8 mouse cellular contexts compared by ENCODE assay signal in the genomic region with DNA sequence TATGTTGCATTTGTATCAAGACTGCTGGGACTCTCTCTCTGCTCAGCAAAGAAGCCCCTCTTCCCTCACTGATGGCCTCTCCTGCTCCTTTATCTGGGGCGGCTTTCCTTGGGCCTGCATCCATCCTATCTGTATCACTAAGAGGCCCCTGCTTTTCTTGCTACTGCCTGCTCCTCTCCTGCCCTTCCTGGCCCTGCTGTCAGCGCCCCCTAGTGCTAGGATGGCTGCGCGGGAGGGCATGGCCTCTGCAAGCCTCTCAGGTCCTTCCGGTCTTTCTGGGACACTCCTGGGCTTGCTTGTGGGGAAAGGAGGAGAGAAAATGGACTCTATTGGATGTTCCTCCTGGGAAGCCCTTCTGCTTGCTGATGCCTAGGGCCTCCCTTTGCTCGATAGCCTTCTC. TPM values are rescaled to one million over a fixed set of nuclear protein-coding genes. Genes with fewer than 3 reads are reported as not detected.
DNase-seq lines count a peak whose midpoint lies in the region.
"Had no signal": no experiment of that assay in that cellular context is flagged by ENCODE, and none has a peak within 500 bp of the region (broad histone marks: within the 10 kb centered on the region; RNA-seq: fewer than 3 reads in every experiment).

No protein-coding gene starts in this region.

- peak; percentile 72 for DNase-seq in 416B (ENCODE audit: low read depth)
- peak; percentile 20 to 29 for DNase-seq in CD8-positive naive resting alpha-beta T cell, adult 2 months (ENCODE audit: low read depth in 2 of 2, low spot score in 2 of 2)
- DNase-seq in c-Kit-negative CD71-positive TER-119-positive erythroid progenitor cells, embryonic 14.5 days (ENCODE audit: low read depth, low spot score), result peak; percentile 62
- DNase-seq in gastrocnemius, postnatal 10 days, result peak; percentile 92
- DNase-seq in kidney, postnatal 10 days, result peak; percentile 92
- peak; percentile 91 for DNase-seq in lung, postnatal 25 days (ENCODE audit: low spot score)
- DNase-seq in spleen, postnatal 36 days (ENCODE audit: low spot score in 2 of 2), result peak; percentile 55 to 63

RNA-seq across cellular contexts. Expression of gene Tbx2, which starts 9.2 kb away (rescaled TPM):
- total RNA-seq in gastrocnemius, postnatal 10 days (2021), result 10 to 100 TPM; 11.0 to 14.3 TPM

RNA-seq across cellular contexts. Expression of gene Gm11444, which starts 27.0 kb away (rescaled TPM):
- not detected for total RNA-seq in gastrocnemius, postnatal 10 days (2021)
- total RNA-seq: layer of hippocampus, postnatal 25 days had no signal

Comparison
In these comparisons a context has a peak if more than half of its experiments do, and no peak if none do; other contexts are left out.
1. Peak in every context shown above with its lines: DNase-seq.
2. DNase-seq: peak in every context shown above with its lines; median percentile 92 in gastrocnemius, postnatal 10 days; 92 in kidney, postnatal 10 days; 91 in lung, postnatal 25 days; 72 in 416B; 62 in c-Kit-negative CD71-positive TER-119-positive erythroid progenitor cells, embryonic 14.5 days; 59 in spleen, postnatal 36 days; 24 in CD8-positive naive resting alpha-beta T cell, adult 2 months.